Mouse (Mus musculus) liver, adult 2 months (tissue): ENCODE measurements around the gene Cenph.

ENCODE experiments used
- CTCF ChIP-seq: fragments of 200-500 bp; IDR thresholded peaks from 2 replicates; pipeline ENCODE4 v1.5.1; 2011; ENCODE audit warnings: low read depth, low read length, control low read depth
- POLR2A ChIP-seq: fragments of 200-500 bp; IDR thresholded peaks from 2 replicates; pipeline ENCODE4 v1.6.1; 2011; ENCODE audit warnings: low read length, control low read depth; ENCODE audit not compliant: insufficient read depth; ENCODE audit errors: extremely low read depth

GRCm38 (mm10) chr13:100776710-100777109, 1.0 kb upstream of the Cenph start:
- TF ChIP-seq CTCF (no peak), POLR2A (no peak)
